Mouse (Mus musculus): ENCODE data around the gene Itm2b. TPM values are rescaled to one million over a fixed set of nuclear protein-coding genes. Genes with fewer than 3 reads are reported as not detected.

Itm2b gene
- total and polyA plus RNA-seq, 3 experiments, result 190 to 305 (median 254) TPM

DNA sequence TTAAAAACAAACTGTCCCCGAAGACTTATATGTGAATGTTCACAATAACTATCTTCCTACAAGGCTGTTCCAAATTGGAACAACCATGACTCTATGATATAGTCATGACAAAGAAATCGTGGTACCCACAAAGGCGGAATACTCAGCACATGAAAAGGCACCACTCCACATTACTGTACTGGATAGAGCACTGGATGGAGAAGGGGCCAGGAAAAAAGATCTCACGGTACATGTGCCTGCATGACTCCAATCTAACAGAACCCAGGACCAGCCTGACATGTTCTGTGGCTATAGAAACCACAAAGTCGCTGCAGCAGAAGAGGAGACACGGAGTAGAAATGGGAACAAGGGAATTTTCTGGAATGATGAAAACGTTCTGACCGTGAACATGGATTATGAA lies 30.4 kb downstream of the Itm2b start:
- H3K27me3 ChIP-seq (replicated peaks), result no peaks in the 10 kb centered on the region
- DNase-seq (ENCODE audit: extremely low read depth), result no peak
- no peaks in the 10 kb centered on the region for H3K4me1 ChIP-seq (ENCODE audit: control insufficient read depth in 1 of 2, insufficient read depth in 2 of 2)
- H3K4me2 ChIP-seq (ENCODE audit: insufficient read depth, low read depth, poor library complexity, severe bottlenecking), result no peak overlapping the region
- H3K9me3 ChIP-seq (replicated peaks; ENCODE audit: low read length), result peaks cover 2% of the 10 kb centered on the region
- no peak overlapping the region for H3K9ac ChIP-seq (ENCODE audit: insufficient read depth, low read depth)
- H3K79me2 ChIP-seq (replicated peaks; ENCODE audit: control insufficient read depth, extremely low read depth, insufficient read depth, poor library complexity, severe bottlenecking), result no peaks in the 10 kb centered on the region
- no peak overlapping the region for H3K27ac ChIP-seq (ENCODE audit: insufficient read depth, low read depth)
- H3K4me3 ChIP-seq (replicated peaks in 1 of 3; ENCODE audit: low read depth in 2 of 3, low read length in 2 of 3, poor library complexity in 1 of 3), result no peak overlapping the region
- TF ChIP-seq CTCF (conservative IDR thresholded peaks at IDR 0.05 in 1 of 2, IDR thresholded peaks at IDR 0.05 in 1 of 2; ENCODE audit: low read depth in 2 of 2, low read length in 2 of 2) (no peak), UBTF (IDR thresholded peaks at IDR 0.05; ENCODE audit: low read depth, low read length) (no peak), ETS1 (conservative IDR thresholded peaks at IDR 0.05; ENCODE audit: low read depth, low read length) (no peak), ZKSCAN1 (IDR thresholded peaks at IDR 0.05; ENCODE audit: borderline replicate concordance, low read depth, low read length) (no peak), TCF12 (IDR thresholded peaks at IDR 0.05; ENCODE audit: low read depth, low read length) (no peak), KAT2A (IDR thresholded peaks at IDR 0.05; ENCODE audit: insufficient replicate concordance, low read length) (no peak), MEF2A (IDR thresholded peaks at IDR 0.05; ENCODE audit: borderline replicate concordance, low read depth, low read length) (no peak), ZC3H11A (IDR thresholded peaks at IDR 0.05; ENCODE audit: low read depth, low read length) (no peak), EP300 (IDR thresholded peaks at IDR 0.05; ENCODE audit: low read length) (no peak), NELFE (IDR thresholded peaks at IDR 0.05; ENCODE audit: low read depth, low read length) (no peak), TBP (conservative IDR thresholded peaks at IDR 0.05; ENCODE audit: low read depth, low read length) (no peak), JUN (IDR thresholded peaks at IDR 0.05; ENCODE audit: insufficient read depth, low read depth, low read length) (no peak), MAZ (IDR thresholded peaks at IDR 0.05; ENCODE audit: low read depth, low read length) (no peak), CHD1 (IDR thresholded peaks at IDR 0.05; ENCODE audit: low read depth, low read length) (no peak)
- in situ Hi-C loops (cut with MboI; ENCODE audit: low pct_ligation_motif_present, low pct_unique_long_range_greater_than_20kb, low sequenced_read_pairs) (no loop called here), dilution Hi-C loops (cut with MboI; ENCODE audit: extremely low pct_ligation_motif_present, extremely low pct_unique_long_range_greater_than_20kb, low sequenced_read_pairs) (no loop called here)
- peaks cover 21 to 47% of the 10 kb centered on the region in 2 experiments for H3K36me3 ChIP-seq (replicated peaks in 1 of 2; ENCODE audit: control insufficient read depth in 1 of 2, insufficient read depth in 1 of 2, low read length in 1 of 2)

GRCm38 (mm10) chr14:73351118-73351517 lies 34.0 kb downstream of the Itm2b start:
- in situ Hi-C loops (cut with MboI; ENCODE audit: low pct_ligation_motif_present, low pct_unique_long_range_greater_than_20kb, low sequenced_read_pairs) (no loop called here), dilution Hi-C loops (cut with MboI; ENCODE audit: extremely low pct_ligation_motif_present, extremely low pct_unique_long_range_greater_than_20kb, low sequenced_read_pairs) (no loop called here)
- H3K9ac ChIP-seq (ENCODE audit: insufficient read depth, low read depth), result no peak overlapping the region
- no peak overlapping the region for H3K27ac ChIP-seq (ENCODE audit: insufficient read depth, low read depth)
- TF ChIP-seq MAX (IDR thresholded peaks at IDR 0.05; ENCODE audit: low read length), result no peak
- TF ChIP-seq JUND (conservative IDR thresholded peaks at IDR 0.05; ENCODE audit: low read depth, low read length), result no peak
- no peak for TF ChIP-seq EP300 (IDR thresholded peaks at IDR 0.05; ENCODE audit: low read length)
- TF ChIP-seq UBTF (IDR thresholded peaks at IDR 0.05; ENCODE audit: low read depth, low read length), result no peak
- no peak for TF ChIP-seq ZKSCAN1 (IDR thresholded peaks at IDR 0.05; ENCODE audit: borderline replicate concordance, low read depth, low read length)
- no peak for TF ChIP-seq ZC3H11A (IDR thresholded peaks at IDR 0.05; ENCODE audit: low read depth, low read length)
- no peak for TF ChIP-seq NELFE (IDR thresholded peaks at IDR 0.05; ENCODE audit: low read depth, low read length)
- no peak for TF ChIP-seq TCF12 (IDR thresholded peaks at IDR 0.05; ENCODE audit: low read depth, low read length)
- no peak for TF ChIP-seq ETS1 (conservative IDR thresholded peaks at IDR 0.05; ENCODE audit: low read depth, low read length)
- no peak for TF ChIP-seq E2F4 (IDR thresholded peaks at IDR 0.05; ENCODE audit: insufficient replicate concordance, low read depth, low read length)
- TF ChIP-seq MYC (IDR thresholded peaks at IDR 0.05; ENCODE audit: low read depth, low read length), result no peak
- TF ChIP-seq POLR2AphosphoS2 (IDR thresholded peaks at IDR 0.05; ENCODE audit: low read depth, low read length), result no peak
- H3K36me3 ChIP-seq (replicated peaks in 1 of 2; ENCODE audit: control insufficient read depth in 1 of 2, insufficient read depth in 1 of 2, low read length in 1 of 2), result peaks cover 3 to 15% of the 10 kb centered on the region in 2 experiments
- no peak overlapping the region for H3K4me3 ChIP-seq (replicated peaks in 1 of 3; ENCODE audit: low read depth in 2 of 3, low read length in 2 of 3, poor library complexity in 1 of 3)
- H3K27me3 ChIP-seq (replicated peaks), result no peaks in the 10 kb centered on the region
- H3K79me2 ChIP-seq (replicated peaks; ENCODE audit: control insufficient read depth, extremely low read depth, insufficient read depth, poor library complexity, severe bottlenecking), result no peaks in the 10 kb centered on the region
- no peak overlapping the region for H3K4me2 ChIP-seq (ENCODE audit: insufficient read depth, low read depth, poor library complexity, severe bottlenecking)
- no peaks in the 10 kb centered on the region for H3K9me3 ChIP-seq (replicated peaks; ENCODE audit: low read length)
- 0 out of 4 replicates have a peak, but pooled peaks cover 0 to 3% of the 10 kb centered on the region in 2 experiments for H3K4me1 ChIP-seq (ENCODE audit: control insufficient read depth in 1 of 2, insufficient read depth in 2 of 2)
- no peak for DNase-seq (ENCODE audit: extremely low read depth)

Data from CH12.LX (cell line).